Mouse (Mus musculus): ENCODE data around the gene Cdk18. TPM values are rescaled to one million over a fixed set of nuclear protein-coding genes. Genes with fewer than 3 reads are reported as not detected.
A peak's percentile ranks its signal among the peaks of the same experiment; 100 is the strongest.

Cdk18 gene
- total RNA-seq, 2 experiments from 2014 or later: 2.5 to 4.2 TPM

DNA sequence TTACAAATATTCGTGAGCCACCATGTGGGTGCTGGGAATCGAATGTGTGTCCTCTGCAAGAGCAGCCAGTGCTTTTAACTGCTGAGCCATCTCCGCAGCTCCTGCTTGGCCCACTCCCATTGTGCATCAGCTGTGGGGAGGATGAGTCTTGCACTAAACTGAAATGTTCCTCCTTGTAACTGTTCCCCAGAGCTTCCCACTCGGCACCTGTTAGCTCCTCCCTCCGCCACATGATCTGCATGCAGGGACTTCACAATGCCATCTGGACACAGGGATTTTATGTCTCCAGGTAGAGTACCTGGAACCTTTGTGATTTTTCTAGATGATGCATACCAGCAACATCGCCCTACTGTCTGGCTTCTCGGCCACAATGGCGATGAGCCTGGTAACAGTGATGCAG lies 70.0 kb downstream of the Cdk18 start:
- intact Hi-C loops (cut with DNase I): no loop called here
- DNase-seq: no peak

DNA sequence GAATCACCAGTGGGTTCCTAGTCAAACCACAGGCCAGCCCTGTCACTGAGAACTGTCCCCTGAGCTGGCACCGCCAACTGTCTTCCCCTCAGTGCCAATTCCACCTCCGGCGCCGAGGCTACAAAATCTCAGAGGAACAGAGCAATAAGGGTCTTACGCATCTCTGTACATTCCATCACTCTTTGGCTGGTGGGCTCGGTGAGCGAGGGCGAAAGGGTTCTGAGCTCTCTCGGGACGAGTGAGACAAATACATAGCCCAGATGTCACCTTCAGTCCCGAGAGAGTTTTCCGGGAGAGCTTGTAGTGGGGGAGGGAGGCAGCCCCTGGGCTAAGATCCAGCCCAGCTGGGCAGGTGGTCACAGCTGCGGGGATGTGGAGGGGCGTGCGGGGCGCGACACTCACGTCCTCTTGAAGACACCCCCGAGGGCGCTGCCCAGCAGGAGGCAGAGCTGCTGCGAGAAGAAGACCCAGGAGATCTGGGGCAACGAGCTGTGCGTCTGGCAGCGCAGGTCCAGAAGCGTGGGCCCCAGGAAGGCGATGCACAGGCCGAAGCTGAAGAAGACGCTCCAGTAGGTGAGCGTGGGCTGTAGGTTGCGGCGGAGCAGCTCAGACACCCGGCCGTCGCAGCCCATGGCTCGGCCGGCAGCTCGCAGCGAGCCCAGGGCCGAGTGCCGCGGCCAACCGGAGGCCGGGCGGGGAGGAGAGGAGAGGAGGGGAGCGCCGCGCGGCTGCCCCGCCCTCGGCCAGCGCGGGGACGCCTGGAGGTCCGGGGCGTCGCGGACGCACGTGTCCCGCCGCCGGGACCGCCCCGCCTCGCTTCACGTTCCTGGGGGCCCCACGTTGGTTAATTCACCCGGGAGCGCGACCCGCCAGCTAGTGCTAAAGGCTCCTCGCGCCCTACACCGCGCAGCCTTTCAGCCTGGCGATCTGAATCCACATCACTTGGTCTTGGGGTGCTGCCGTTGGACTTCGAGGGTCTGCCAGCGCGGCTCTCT lies 71.9 kb downstream of the Cdk18 start, which contains the start of gene Mfsd4a:
Mfsd4a (minus strand) TSS at position 802 of the 995 bp plus-strand sequence.
- peak in 1 of 2 experiments; percentile 34 for DNase-seq
- intact Hi-C loops (cut with DNase I): no loop called here

DNA sequence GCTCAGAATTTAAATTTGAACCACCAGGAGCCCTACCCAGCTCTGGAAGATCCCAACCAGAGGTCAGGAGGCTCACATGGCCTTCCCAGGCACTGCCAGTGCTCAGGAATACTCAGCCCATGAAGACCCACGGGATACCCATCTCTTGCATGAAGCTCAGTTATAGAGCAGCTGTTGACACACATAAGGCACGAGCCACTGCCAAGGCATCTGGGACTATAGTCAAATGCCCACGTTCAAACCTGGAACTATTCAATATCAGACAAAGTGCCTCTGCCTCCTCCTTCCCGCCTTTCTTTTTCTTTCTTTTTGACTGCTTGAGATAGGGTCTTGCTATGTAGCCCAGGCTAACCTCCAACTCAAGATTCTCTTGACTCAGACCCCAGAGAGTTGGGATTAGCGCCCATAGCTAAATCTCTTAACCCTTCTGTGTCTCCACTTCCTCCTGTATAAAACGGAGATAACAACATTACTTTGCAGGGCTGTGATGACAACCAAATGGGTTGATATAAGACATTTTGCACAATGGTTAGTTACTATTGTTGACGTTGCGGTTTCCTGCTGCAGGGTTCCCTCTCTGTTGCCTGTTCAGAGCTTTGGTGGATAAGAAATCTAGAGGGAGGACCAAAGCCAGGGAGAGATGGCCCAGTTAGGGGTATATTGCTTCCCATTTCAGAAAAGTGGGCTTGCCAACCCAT lies 73.9 kb downstream of the Cdk18 start:
- no peak for DNase-seq
- intact Hi-C loops (cut with DNase I): no loop called here

DNA sequence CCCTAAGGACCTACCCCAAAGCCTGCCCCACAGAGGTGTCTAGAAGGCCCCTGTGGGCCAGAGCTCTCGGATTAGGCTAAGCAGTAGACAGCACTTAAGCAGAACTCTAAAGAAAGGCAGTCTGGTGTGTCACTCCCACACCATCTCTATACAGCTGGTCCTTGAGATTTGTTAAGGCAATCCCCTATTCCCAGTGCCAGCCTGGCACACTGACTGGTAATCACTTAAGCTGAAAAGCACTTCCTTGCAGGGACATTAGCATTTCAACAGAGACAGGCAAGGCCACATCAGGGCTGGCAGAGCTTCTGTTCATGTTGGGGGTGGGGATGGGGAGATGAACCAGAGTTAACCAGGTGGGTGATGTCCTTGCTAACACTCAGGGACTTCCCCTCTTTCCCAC lies 74.5 kb downstream of the Cdk18 start:
- no peak for DNase-seq
- intact Hi-C loops (cut with DNase I): no loop called here

DNA sequence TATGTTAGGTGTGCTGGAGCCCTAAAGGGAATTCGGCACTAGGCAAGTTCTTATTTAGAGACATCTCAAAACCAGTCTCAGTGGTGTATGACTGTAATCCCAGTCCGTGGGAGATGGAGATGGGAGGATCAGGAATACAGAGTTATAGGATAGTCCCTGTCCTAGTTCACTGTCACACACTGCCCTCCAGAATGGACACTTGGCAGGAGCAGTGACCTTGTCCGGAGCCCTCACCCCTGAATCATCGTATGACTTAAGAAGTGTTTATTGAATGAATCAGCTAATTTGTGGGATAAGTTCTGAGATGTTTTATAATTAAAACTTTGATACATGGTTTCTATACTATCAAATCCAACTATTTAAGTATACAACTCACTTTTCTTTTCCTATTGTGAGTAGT lies 76.4 kb downstream of the Cdk18 start:
- intact Hi-C loops (cut with DNase I): loop anchor here (5.0 kb wide), 1 partner anchor 54 kb away; no protein-coding TSS in a partner anchor
- DNase-seq: no peak

Other genes starting within 250 kb of the Cdk18 start
- 10 to 100 TPM; 55.6 to 61.1 TPM for gene Nucks1, start 229.2 kb downstream of the Cdk18 start, total RNA-seq (2021)
- 1 to 10 TPM; 1.9 to 2.1 TPM for gene Slc45a3, start 176.7 kb downstream of the Cdk18 start, total RNA-seq (2021)
- gene Elk4, start 132.1 kb downstream of the Cdk18 start, total RNA-seq (2021): 10 to 100 TPM; 60.7 to 64.9 TPM
- 1 to 10 TPM; 3.7 to 3.9 TPM for gene Mfsd4a, start 71.6 kb downstream of the Cdk18 start, total RNA-seq (2021)
- gene Lemd1, start 51.7 kb upstream of the Cdk18 start, total RNA-seq (2021): not detected
- not detected for gene AC124108.1, start 51.8 kb upstream of the Cdk18 start, total RNA-seq (2021)
- not detected for gene Gm10188, start 90.1 kb upstream of the Cdk18 start, total RNA-seq (2021)
- gene Klhdc8a, start 158.9 kb upstream of the Cdk18 start, total RNA-seq (2021): under 1 TPM; 0.07 to 0.10 TPM
- under 1 TPM; 0.59 to 0.99 TPM for gene Nuak2, start 176.4 kb upstream of the Cdk18 start, total RNA-seq (2021)